Mouse (Mus musculus): ENCODE results near the gene Msantd3.

The Msantd3 gene

DNA sequence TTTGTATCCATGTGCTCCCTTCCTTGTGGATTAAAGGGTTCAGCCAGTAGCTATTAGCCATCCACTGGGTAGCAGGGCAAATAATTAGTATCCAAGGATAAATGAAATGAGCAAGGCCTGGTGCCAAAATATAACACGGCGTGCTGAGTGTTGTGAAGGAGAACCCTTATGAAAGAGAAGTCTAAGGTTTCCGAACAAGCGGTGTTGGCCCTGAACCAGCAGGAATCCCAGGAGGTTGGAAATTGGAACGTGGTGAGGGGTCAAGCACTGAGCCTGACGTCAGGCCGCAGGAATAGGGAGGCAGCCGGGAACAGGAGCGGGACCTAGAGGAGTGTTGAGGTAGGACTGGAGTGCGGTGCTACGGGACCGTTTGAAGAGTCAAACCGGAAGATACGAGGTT lies 19.9 kb downstream of the Msantd3 start:
- no peak for DNase-seq

DNA sequence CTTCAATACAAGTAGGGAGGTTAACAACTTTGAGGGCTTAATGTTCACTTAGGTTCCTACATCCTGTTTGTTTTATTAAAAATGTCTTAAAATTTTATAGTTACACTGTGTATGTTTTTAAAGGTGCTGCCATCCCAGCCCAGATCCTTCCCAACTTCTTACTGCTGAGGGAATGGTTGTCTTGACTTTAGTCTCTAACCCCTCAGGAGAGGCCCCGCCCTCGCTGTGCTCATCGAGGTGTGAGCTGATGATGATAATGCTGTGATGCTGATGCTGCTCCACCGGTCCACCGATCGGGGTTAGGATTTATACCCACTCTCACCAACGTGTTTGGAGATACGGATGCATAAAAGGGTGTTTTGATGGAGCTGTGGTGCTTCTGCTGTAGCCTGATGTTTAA lies 22.1 kb downstream of the Msantd3 start:
- no peak for DNase-seq

DNA sequence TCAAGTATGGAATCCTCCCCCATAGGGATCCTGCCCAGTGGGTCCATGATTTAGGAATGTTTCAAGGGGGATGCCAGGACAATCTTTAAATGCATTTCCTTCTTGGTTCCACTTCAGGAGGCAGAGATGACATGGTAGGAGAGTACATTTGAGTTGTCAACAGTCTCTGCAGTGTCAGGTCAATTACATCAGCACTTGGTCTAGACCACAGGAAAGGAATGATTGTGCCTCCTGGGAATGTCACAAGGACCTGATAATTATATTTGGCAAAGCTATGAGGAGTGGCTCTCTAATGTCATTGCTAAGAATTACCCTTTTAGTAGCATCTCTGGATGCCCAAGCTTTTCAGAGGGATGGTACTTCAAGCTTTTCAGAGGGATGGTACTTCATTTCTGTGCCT lies 25.2 kb downstream of the Msantd3 start:
- no peak for DNase-seq

DNA sequence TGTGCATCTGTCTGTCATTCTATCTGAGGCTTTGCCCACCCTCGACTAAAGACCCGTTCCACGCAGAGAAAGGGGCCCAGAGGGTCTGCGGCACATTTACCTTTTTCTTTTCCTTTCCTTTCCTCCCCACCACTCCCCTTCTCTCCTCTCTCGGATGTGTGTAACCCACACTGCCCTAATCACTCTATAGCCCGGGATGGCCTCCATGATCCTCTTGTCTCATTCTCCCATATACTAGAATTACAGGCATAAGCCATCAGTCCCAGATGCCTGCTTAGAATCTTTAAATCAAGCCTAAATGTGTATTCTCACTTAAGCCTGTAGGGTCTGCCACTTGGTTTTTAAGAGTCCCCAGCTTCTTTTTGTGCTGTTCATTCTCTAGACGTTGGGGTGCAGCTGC lies 36.6 kb downstream of the Msantd3 start:
- no peak for DNase-seq

GRCm38 (mm10) chr4:48577831-48578230 lies 38.1 kb downstream of the Msantd3 start:
- DNase-seq: no peak

GRCm38 (mm10) chr4:48578399-48578798 lies 38.7 kb downstream of the Msantd3 start:
- no peak for DNase-seq

DNA sequence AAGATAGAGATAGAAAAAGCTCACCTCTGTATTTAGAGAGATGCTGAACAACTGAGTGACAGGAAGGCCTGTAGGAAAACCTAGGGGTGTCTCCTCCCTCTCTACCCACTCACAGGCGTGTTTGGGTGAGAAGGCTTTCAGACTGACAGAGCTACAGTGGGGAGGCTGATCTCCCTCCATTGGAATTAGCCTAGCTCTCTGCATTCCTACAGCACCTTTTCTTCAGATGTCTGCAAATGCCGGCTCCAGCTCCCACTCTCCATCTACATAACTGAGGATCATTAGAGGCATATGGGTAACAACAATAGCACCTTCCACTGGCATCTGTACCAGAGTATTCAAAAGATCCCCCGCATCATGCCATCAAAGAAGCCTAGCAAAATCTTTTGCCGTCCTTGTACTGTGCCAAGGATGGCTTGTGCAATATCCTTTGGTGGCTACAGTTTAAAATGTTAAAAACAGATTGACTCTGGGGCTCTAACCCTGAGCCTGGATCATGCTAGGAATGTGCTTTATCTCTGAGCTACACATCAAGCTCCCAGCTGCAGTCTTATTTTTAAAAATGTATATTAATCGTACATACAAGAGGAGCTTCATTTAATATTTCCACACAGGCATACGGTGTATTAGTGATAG lies 39.9 kb downstream of the Msantd3 start:
- DNase-seq: no peak

DNA sequence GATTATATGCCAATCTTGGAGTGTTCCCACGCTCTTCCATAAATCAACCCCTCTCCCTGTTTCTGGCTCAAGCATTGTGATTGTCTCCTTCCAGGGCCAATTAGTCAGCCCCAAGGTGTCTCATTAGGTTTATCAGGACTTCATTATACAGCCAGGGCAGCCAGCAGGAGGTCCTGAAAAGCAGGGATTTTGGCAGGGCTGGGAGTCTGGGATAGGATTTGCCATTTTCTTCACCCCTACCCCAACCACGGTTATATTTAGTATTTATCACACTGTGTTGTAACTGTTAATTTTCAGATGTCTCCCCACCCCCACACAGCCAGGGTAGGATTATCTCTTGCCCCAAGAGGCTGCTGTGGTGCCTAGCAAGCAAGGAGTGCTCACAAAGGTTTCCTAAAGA lies 41.5 kb downstream of the Msantd3 start:
- DNase-seq: no peak

GRCm38 (mm10) chr4:48581993-48582392 lies 42.3 kb downstream of the Msantd3 start:
- no peak for DNase-seq

GRCm38 (mm10) chr4:48582941-48583340 lies 43.2 kb downstream of the Msantd3 start:
- no peak for DNase-seq

DNA sequence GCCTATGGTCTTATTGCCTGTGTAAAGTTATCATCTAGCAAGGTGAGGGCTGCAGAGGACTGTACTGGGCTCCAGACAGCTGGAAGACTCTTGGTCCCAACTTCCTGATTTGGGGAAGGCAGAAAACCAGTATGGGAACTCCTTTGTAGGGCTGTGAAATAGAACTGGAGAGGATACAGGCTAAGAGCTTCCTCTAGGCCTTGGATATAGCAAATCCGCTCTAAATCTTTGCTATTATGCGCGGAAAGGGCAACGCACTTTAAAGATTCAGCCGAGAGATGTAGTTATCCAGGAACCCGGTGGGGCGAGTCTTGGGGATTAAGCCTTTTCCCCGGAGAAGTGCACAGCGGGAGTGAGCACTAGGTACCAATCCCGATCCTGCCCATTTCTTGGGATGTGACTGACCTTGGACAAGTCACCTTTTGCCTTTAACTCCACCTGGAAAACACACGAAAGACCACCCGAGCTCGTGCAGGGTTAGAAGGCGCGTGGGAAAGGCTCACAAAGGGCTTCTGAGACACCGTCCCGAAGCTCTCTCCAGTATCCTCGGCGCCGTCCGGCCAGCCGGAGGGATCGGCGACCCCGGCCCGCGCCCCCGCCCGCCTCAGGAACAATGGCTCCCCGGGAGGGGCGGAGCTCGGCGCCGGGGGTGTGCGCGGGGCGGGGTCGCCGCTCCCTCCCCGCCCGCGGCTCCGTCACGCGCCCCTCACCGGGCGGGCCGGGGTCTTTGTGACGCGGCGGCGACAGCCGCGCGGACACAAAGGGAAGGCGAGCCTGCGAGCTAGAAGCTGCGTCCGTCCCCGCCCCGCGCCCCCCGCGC lies 44.9 kb downstream of the Msantd3 start, which contains the start of gene Tmeff1:
Gene Tmeff1 (plus strand): TSS at position 754 of the 820 bp plus-strand sequence.
- DNase-seq: peak; percentile 77

DNA sequence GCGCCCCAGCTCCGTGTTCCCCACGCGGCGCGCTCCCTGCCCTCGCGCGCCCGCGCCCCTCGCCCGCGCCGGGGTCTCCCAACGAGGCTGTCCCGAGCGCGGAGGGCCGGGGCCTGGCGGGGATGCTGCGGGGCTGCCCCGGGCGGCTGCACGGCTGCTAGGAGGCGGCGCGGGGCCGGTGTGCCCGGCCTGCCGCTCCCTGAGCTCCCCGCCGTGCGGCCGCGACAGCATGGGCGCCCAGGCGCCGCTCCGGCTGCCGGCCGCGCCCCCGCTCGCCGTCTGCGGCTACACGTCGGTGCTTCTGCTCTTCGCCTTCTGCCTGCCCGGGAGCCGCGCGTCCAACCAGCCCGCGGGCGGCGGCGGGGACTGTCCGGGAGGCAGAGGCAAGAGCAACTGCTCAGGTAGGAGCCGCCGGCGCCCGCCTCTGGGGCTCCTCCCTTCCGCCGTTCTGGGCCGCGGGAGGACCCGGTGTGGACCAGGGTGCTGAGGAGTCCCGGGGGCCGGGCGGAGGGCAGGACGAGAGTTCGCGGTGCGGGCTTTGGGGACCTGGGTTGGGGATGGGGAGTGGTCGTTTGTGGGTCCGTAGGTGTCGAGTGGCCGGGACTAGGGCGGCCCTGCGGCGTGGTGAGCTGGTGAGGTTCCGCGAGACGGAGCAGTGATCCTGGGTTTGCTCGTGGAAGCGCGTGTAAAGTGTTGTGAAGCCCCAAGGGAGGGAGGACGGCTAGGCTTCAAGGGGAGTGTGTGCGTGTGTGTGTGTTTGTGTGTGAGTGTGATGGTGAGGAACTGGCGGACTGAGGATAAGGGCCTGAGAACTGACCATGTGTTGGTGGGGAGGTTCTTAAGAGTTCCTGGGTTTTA lies 45.7 kb downstream of the Msantd3 start:
- peak; percentile 47 for DNase-seq

GRCm38 (mm10) chr4:48586099-48586821 lies 46.5 kb downstream of the Msantd3 start:
- DNase-seq: peak; percentile 18

- DNase-seq: no peak
Measured at GRCm38 (mm10) chr4:48587526-48587925, 47.8 kb downstream of the Msantd3 start.

- DNase-seq: no peak
Measured at GRCm38 (mm10) chr4:48588576-48588975, 48.8 kb downstream of the Msantd3 start.

DNA sequence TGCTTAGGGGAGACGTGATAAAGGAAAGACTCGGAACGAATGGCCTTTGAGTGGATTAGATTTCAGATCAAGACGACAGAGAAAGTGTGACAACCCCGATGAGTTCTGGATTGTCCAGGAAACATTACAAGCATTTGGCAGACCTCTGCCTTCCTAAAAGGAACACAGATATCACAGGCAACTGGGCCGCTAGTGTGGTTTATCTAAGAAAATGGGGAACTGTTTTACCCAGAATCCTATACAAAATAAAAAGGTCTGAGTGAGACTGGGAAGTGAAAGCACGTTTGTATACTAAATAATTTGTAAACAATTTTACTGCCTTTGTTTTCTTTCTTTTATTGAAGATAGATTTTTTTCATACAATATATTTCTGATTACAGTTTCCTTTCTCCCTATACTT lies 51.1 kb downstream of the Msantd3 start:
- DNase-seq: no peak

DNA sequence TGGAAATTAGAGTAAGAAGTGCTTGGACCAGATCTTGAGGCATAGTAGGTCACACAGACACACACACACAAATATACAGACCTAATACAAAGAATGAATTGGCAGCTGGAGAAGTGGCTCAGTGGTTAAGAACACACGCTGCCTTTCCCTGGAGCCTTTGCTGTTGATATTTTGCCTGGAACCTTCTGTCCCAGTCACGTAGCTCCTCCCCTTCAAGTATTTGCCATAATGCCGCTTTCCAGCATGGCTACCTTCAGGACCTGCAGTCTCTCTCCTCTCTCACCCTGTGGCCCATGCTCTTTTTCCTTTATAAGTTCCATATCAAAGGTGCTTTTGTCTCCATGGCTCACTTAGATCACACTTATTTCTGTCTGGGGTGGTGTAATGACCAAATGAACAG lies 51.7 kb downstream of the Msantd3 start:
- DNase-seq: no peak

- no peak for DNase-seq
Measured at GRCm38 (mm10) chr4:48592328-48592727, 52.6 kb downstream of the Msantd3 start.

DNA sequence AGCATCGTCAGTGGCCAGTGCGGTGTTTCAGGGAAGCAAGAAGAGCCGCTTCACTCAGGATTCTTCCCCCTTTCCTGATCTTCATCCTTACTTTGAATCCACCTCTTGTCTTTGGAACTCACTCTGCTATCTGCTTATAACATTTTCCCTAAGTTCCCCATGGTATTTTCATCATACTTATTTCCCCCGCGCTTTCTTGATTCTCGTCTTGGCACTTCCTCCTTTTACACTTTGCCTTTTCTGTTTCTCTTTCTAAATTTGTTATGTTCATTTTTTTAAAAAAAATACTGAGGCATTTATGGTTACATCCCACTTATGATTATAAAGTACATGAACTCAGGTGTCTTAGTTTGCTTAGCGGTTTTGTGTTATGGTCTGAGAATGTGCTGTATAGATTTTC lies 53.1 kb downstream of the Msantd3 start:
- no peak for DNase-seq

DNA sequence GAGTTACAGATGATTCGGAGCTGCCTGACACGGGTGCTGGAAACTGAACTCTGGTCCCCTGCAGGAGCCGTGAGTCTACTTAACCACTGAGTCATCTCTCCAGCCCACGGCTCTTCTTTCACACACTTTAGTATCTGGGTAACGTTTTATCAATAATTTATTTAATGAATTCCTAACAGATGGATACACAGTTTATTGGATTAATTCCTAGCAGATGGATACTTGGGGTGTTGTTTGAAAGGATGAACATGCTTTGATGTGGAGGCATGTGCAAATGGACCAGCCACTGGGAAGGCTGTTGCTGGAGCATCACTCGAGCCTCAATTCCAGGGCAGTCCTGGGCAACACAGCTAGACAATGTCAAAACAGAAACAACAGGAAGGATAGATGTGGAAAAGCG lies 56.4 kb downstream of the Msantd3 start:
- DNase-seq: no peak

DNA sequence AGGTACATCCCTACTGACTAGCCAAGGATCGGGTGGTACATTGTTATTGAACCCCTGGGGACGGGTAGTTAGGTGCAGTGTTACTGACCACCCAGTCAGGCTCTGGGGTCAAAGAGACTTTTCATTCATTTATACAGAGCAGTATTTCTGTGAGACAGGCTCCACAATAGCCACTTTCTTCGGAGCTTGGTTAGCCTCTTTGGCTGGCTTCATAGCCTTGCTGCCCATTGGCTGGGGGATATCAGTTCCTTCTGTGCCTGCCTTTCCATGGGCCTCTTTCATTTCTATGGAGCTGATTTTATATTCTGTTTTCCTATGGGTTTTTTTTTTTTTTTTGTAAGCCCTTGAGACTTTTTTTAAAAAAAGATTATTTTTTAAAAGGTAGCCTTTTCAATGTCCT lies 65.9 kb downstream of the Msantd3 start:
- DNase-seq: no peak

GRCm38 (mm10) chr4:48609485-48609884 lies 69.8 kb downstream of the Msantd3 start:
- no peak for DNase-seq

DNA sequence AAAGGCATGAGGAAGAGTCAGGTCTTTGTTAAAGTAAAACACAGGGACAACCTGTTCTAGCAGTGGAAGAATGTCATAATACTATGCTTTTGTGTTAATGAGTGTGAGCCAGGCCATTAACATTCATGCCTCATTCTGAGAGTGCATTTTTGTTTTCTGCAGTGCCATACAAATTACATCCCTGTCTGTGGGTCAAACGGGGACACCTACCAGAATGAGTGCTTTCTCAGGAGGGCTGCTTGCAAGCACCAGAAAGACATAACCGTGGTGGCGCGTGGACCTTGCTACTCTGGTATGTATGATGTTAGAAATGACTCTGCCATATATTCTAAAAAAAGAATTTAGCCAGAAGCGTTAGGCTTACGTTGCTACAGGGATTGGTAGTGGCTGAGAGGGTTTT lies 70.5 kb downstream of the Msantd3 start:
- no peak for DNase-seq

Measured in right cerebral cortex, postnatal 4 days (tissue).